Mouse (Mus musculus): ENCODE measurements around the gene Mgat4c. TPM values are rescaled to one million over a fixed set of nuclear protein-coding genes. Genes with fewer than 3 reads are reported as not detected.

The Mgat4c gene
- polyA plus RNA-seq, 1 experiment from 2014 or later, result not detected

DNA sequence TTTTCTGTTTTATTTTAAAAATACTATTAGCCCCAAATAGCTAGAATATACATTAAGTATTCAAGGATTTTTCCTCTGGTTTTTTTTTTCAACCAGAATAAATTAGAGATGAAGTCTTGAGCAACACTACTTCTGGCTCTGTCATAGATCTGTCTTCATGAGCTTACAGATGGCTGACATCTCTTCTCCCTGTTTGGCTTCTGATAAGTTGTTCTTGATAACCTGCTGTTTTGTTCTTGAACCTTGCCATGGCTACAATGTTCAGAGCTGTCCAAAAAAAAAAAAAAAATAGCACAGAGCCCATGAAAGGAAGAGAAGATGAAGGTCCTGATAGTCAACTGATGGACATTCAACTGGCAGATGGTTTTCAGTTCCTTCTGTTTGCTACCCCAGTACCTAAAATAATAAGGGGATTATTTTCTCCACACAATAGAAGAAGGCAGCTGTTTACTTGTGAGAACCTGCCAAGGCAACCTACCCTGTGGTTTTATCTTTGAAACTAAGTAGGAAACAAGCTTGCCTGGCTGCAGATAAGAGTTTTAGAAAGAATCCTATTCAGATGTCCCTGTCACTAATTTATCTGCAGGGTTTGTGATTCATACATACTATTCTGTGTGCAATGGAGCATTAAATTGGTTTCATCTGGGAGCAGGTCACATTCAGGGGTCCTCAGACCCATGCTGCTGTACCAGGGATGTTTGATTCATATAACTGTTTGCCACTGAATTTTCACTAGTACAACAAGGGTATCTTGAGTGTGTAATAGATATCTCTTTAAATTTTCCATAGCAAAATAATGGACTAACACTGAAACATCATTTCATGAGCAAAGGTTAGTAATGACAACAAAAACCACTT, 393.5 kb downstream of the Mgat4c start:
- no peak for TF ChIP-seq EP300 (IDR thresholded peaks at IDR 0.05; ENCODE audit: low read depth)
- TF ChIP-seq CTCF (IDR thresholded peaks at IDR 0.05; ENCODE audit: low read depth), result no peak
- no peaks in the 10 kb centered on the region for H3K4me1 ChIP-seq (ENCODE audit: insufficient read depth)
- ATAC-seq (no peak), DNase-seq (no peak)
- no peaks in the 10 kb centered on the region for H3K27me3 ChIP-seq (ENCODE audit: insufficient read depth, low read length)
- H3K4me2 ChIP-seq (ENCODE audit: low read depth, low read length), result no peak overlapping the region
- no peaks in the 10 kb centered on the region for H3K9me3 ChIP-seq (ENCODE audit: low read length)
- H3K36me3 ChIP-seq (replicated peaks; ENCODE audit: insufficient read depth, low read length), result no peaks in the 10 kb centered on the region
- H3K9ac ChIP-seq (replicated peaks), result no peak overlapping the region
- H3K4me3 ChIP-seq (ENCODE audit: low read depth, low read length), result no peak overlapping the region
- H3K27ac ChIP-seq (ENCODE audit: low read depth), result no peak overlapping the region

DNA sequence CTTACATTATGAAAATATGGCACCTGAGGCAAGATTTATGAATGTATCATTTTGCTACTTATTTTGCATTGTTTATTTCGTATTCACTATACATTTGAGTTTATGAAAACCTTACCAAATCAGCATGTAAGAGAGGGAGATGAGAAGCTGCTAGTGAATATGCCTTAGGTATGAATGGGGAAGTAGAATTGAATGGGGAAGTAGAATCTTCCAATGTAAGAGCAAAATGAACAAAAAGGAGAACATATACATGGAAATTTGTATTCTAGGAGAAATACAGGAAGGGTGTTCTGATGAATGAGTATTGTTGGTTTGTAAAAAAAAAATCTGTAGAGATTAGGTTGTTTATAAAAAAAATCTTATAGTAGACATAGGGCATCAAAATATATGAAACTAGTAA, 441.9 kb downstream of the Mgat4c start:
- H3K4me1 ChIP-seq (ENCODE audit: insufficient read depth), result no peaks in the 10 kb centered on the region
- H3K36me3 ChIP-seq (replicated peaks; ENCODE audit: insufficient read depth, low read length), result no peaks in the 10 kb centered on the region
- WGBS (ENCODE audit: insufficient replicate concordance), result 55% methylated on average over 1 of the region's 1 CpGs

DNA sequence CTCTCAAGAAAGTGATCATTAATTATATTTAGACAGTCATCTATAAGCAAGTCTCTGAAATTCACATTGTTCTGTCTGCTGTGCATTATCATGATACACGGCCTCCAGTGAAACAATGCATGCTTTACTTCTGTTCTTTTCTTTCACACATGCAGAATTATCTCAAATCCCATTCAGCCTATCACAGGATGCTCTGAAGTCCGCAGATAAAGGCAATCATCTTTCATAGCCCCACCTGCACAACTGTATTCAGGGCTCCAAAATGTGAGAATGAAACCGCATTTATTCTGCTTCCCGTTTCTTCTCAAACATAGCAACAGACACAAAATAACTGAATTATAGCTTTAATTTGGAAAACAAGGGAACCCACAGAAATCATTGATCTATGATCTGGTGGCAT, 446.1 kb downstream of the Mgat4c start:
- Histone ChIP-seq H3K27ac (ENCODE audit: low read depth) (no peak overlapping the region), H3K9ac (replicated peaks) (no peak overlapping the region), H3K36me3 (replicated peaks; ENCODE audit: insufficient read depth, low read length) (no peaks in the 10 kb centered on the region), H3K4me1 (ENCODE audit: insufficient read depth) (no peaks in the 10 kb centered on the region), H3K4me3 (ENCODE audit: low read depth, low read length) (no peak overlapping the region), H3K4me2 (ENCODE audit: low read depth, low read length) (no peak overlapping the region), H3K9me3 (ENCODE audit: low read length) (no peaks in the 10 kb centered on the region), H3K27me3 (ENCODE audit: insufficient read depth, low read length) (no peaks in the 10 kb centered on the region)
- 64% methylated on average over 4 of the region's 4 CpGs for WGBS (ENCODE audit: insufficient replicate concordance)
- no peak for ATAC-seq
- DNase-seq, result no peak
- TF ChIP-seq CTCF (IDR thresholded peaks at IDR 0.05; ENCODE audit: low read depth) (no peak), EP300 (IDR thresholded peaks at IDR 0.05; ENCODE audit: low read depth) (no peak)

More for the DNA sequence above, 441.9 kb downstream of the Mgat4c start:
- TF ChIP-seq CTCF (IDR thresholded peaks at IDR 0.05; ENCODE audit: low read depth), result no peak
- no peak for TF ChIP-seq EP300 (IDR thresholded peaks at IDR 0.05; ENCODE audit: low read depth)
- H3K9me3 ChIP-seq (ENCODE audit: low read length), result no peaks in the 10 kb centered on the region
- no peak overlapping the region for H3K9ac ChIP-seq (replicated peaks)
- H3K4me3 ChIP-seq (ENCODE audit: low read depth, low read length), result no peak overlapping the region
- no peaks in the 10 kb centered on the region for H3K27me3 ChIP-seq (ENCODE audit: insufficient read depth, low read length)
- H3K4me2 ChIP-seq (ENCODE audit: low read depth, low read length), result no peak overlapping the region
- DNase-seq, result no peak
- ATAC-seq, result no peak
- no peak overlapping the region for H3K27ac ChIP-seq (ENCODE audit: low read depth)

DNA sequence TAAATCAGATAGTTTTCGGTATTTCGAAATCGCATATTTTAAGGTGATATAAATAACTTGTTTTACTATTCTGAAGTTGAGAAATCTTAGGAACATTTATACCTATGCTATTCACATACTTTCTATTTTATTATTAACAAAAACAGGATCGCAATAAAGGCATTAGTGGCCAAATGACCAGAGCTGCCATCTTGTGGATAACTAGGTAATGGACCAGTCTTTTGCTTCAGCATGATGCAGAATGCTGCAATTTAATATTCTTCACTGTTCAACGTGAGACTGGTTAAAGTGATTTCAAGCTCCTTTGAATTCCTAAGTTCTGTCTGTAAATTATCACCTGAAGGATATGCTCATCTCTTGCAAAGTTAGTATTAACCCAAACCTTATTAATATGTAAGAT, 473.6 kb downstream of the Mgat4c start:
- H3K4me2 ChIP-seq (ENCODE audit: low read depth, low read length), result no peak overlapping the region
- H3K36me3 ChIP-seq (replicated peaks; ENCODE audit: insufficient read depth, low read length), result no peaks in the 10 kb centered on the region
- no peaks in the 10 kb centered on the region for H3K9me3 ChIP-seq (ENCODE audit: low read length)
- no peak for TF ChIP-seq CTCF (IDR thresholded peaks at IDR 0.05; ENCODE audit: low read depth)
- TF ChIP-seq EP300 (IDR thresholded peaks at IDR 0.05; ENCODE audit: low read depth), result no peak
- no peak overlapping the region for H3K4me3 ChIP-seq (ENCODE audit: low read depth, low read length)
- no peaks in the 10 kb centered on the region for H3K4me1 ChIP-seq (ENCODE audit: insufficient read depth)
- DNase-seq, result no peak
- WGBS (ENCODE audit: insufficient replicate concordance), result 69% methylated on average over 5 of the region's 5 CpGs
- no peak for ATAC-seq
- H3K27me3 ChIP-seq (ENCODE audit: insufficient read depth, low read length), result no peaks in the 10 kb centered on the region
- H3K27ac ChIP-seq (ENCODE audit: low read depth), result no peak overlapping the region
- H3K9ac ChIP-seq (replicated peaks), result no peak overlapping the region

DNA sequence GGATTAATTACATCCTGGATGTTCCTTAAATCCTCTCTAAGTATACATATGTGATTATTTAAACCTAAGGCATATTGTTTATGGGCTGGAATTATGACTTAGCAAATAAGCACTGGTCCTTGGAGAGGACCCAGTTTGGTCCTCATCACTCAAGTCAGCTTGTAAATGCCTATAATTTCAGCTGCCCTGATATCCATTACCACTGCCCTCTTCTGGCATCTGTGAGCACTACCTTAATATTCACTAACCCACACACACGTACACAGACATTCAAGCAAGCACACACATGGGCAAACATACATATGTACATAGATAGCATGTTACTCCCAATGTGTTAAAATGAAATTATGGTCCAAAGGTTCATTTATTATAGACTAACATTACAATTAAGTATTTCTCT, 474.6 kb downstream of the Mgat4c start:
- no peaks in the 10 kb centered on the region for H3K9me3 ChIP-seq (ENCODE audit: low read length)
- no peaks in the 10 kb centered on the region for H3K27me3 ChIP-seq (ENCODE audit: insufficient read depth, low read length)
- WGBS (ENCODE audit: insufficient replicate concordance), result 46% methylated on average over 1 of the region's 1 CpGs
- H3K36me3 ChIP-seq (replicated peaks; ENCODE audit: insufficient read depth, low read length), result no peaks in the 10 kb centered on the region
- no peak overlapping the region for H3K4me2 ChIP-seq (ENCODE audit: low read depth, low read length)
- H3K4me3 ChIP-seq (ENCODE audit: low read depth, low read length), result no peak overlapping the region
- H3K9ac ChIP-seq (replicated peaks), result no peak overlapping the region
- ATAC-seq (no peak), DNase-seq (no peak)
- H3K27ac ChIP-seq (ENCODE audit: low read depth), result no peak overlapping the region
- H3K4me1 ChIP-seq (ENCODE audit: insufficient read depth), result no peaks in the 10 kb centered on the region
- 0 out of 2 replicates have a peak, but pooled peaks have one; percentile 20 for TF ChIP-seq CTCF (IDR thresholded peaks at IDR 0.05; ENCODE audit: low read depth)
- TF ChIP-seq EP300 (IDR thresholded peaks at IDR 0.05; ENCODE audit: low read depth), result no peak

DNA sequence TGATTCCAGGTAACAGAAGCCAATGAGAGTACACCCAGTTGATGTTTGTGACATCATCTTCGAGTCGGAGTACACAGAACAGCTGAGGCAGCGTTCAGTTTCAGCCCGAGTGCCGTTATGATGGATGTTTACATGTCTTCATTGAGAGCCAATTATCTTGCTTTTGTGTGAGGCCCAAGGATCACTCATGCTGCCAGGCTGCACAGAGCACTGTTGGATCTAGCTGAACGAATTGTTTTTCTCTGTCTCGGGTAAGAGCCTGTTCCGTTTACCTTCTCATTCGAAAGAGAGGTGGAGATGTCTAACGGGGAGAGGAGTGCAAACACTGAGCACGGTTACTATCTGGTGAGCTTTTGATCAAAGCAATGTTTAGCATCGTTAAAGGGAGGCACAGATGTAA, 477.5 kb downstream of the Mgat4c start:
- no peaks in the 10 kb centered on the region for H3K27me3 ChIP-seq (ENCODE audit: insufficient read depth, low read length)
- DNase-seq (no peak), ATAC-seq (no peak)
- TF ChIP-seq EP300 (IDR thresholded peaks at IDR 0.05; ENCODE audit: low read depth) (no peak), CTCF (IDR thresholded peaks at IDR 0.05; ENCODE audit: low read depth) (no peak)
- no peaks in the 10 kb centered on the region for H3K4me1 ChIP-seq (ENCODE audit: insufficient read depth)
- H3K27ac ChIP-seq (ENCODE audit: low read depth), result no peak overlapping the region
- peak overlapping the region; percentile 51 for H3K4me2 ChIP-seq (ENCODE audit: low read depth, low read length)
- H3K36me3 ChIP-seq (replicated peaks; ENCODE audit: insufficient read depth, low read length), result no peaks in the 10 kb centered on the region
- 33% methylated on average over 12 of the region's 12 CpGs for WGBS (ENCODE audit: insufficient replicate concordance)
- H3K9me3 ChIP-seq (ENCODE audit: low read length), result no peaks in the 10 kb centered on the region
- no peak overlapping the region for H3K4me3 ChIP-seq (ENCODE audit: low read depth, low read length)
- H3K9ac ChIP-seq (replicated peaks), result no peak overlapping the region

Measured in liver, postnatal 0 days (tissue).